Mouse (Mus musculus): ENCODE data around the gene Dkk3. TPM values are rescaled to one million over a fixed set of nuclear protein-coding genes. Genes with fewer than 3 reads are reported as not detected.

Dkk3 gene
- polyA plus RNA-seq, 1 experiment from 2014 or later: 72.4 TPM

Other genes starting within 250 kb of the Dkk3 start
- gene Usp47, start 135.6 kb downstream of the Dkk3 start, polyA plus RNA-seq (2014; fragmentation: Nextera tagmentation; extraction: Ambion mirVana): 76.5 and 92.2 TPM in 2 replicates
- 117 and 132 TPM in 2 replicates for gene Mical2, start 66.8 kb upstream of the Dkk3 start, polyA plus RNA-seq (2014; fragmentation: Nextera tagmentation; extraction: Ambion mirVana)

All from heart, embryonic 11.5 days (tissue).